Mouse (Mus musculus): ENCODE results near the gene Slc12a8. TPM values are rescaled to one million over a fixed set of nuclear protein-coding genes. Genes with fewer than 3 reads are reported as not detected.

The Slc12a8 gene
- polyA plus RNA-seq, 2 experiments = 0.06 TPM; not detected in 1

DNA sequence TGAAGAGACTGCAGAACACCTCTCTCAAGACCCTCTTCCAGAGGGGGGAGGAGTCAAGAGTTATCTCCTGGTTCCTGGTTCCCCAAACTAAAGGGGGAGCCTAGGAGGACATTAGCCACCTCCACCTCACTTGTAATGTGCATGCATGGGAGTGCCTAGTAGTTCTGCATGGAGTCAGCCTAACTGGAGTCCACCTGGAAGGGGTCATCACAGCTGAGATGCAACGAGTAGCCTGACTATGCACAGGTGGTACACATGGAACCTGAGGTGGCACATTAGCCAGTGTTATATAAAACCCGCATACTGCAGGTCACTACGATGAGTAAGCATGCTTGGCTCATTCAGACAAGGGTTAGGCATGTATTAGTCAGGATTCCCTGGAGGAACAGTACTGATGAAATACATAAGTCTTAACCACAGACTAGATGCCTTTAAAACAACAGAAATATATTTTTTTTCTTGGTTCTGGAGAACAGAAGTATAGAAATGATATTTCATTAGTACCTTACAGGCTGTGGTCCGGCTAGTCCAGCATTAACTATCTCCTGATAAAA is 149.9 kb downstream of the Slc12a8 start:
- TF ChIP-seq EP300 (IDR thresholded peaks at IDR 0.05; ENCODE audit: low read depth) (no peak), CTCF (IDR thresholded peaks at IDR 0.05; ENCODE audit: low read depth) (no peak)
- no peak overlapping the region for H3K4me2 ChIP-seq (ENCODE audit: low read depth)
- H3K27ac ChIP-seq = no peak overlapping the region
- H3K4me3 ChIP-seq (ENCODE audit: insufficient read depth in 1 of 2, low read depth in 2 of 2, low read length in 2 of 2) = no peak overlapping the region
- ATAC-seq (ENCODE audit: insufficient read depth) (no peak), DNase-seq (ENCODE audit: low read depth in 3 of 3, low spot score in 3 of 3) (no peak)
- no peaks in the 10 kb centered on the region for H3K4me1 ChIP-seq (replicated peaks; ENCODE audit: control insufficient read depth in 2 of 2, insufficient read depth in 2 of 2, low read length in 1 of 2)
- no peaks in the 10 kb centered on the region for H3K27me3 ChIP-seq (ENCODE audit: control insufficient read depth, insufficient read depth, low read length)
- H3K9me3 ChIP-seq (ENCODE audit: control insufficient read depth, low read length) = no peaks in the 10 kb centered on the region
- no peak overlapping the region for H3K9ac ChIP-seq (replicated peaks)
- WGBS (ENCODE audit: insufficient replicate concordance) = 63% methylated on average over 4 of the region's 4 CpGs
- H3K36me3 ChIP-seq (replicated peaks; ENCODE audit: control insufficient read depth, insufficient read depth, low read depth) = no peaks in the 10 kb centered on the region

DNA sequence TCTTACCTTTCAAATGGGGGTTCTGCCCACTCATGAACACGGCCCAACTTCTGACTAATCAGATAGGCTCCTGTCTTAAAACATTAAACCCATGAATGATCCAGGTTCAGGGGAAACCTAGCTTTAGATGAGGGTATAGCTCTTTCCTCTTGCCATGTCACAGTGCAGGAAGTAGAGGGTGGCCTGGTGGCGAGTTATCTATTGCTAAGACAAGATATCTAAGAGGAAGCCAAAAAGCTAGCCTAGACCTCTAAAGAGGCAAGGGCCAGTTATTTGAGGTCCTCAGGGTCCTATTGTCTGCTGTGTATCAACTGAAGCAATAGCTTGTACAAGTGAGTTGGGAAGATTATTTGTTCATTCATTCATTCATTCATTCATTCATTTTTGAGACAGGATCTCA is 151.3 kb downstream of the Slc12a8 start:
- H3K9me3 ChIP-seq (ENCODE audit: control insufficient read depth, low read length) = no peaks in the 10 kb centered on the region
- H3K36me3 ChIP-seq (replicated peaks; ENCODE audit: control insufficient read depth, insufficient read depth, low read depth) = no peaks in the 10 kb centered on the region
- 13% methylated on average over 2 of the region's 2 CpGs for WGBS (ENCODE audit: insufficient replicate concordance)
- DNase-seq (ENCODE audit: low read depth in 3 of 3, low spot score in 3 of 3) = no peak
- no peak overlapping the region for H3K4me3 ChIP-seq (ENCODE audit: insufficient read depth in 1 of 2, low read depth in 2 of 2, low read length in 2 of 2)
- no peak for TF ChIP-seq CTCF (IDR thresholded peaks at IDR 0.05; ENCODE audit: low read depth)
- TF ChIP-seq EP300 (IDR thresholded peaks at IDR 0.05; ENCODE audit: low read depth) = no peak
- H3K9ac ChIP-seq (replicated peaks) = no peak overlapping the region
- H3K4me2 ChIP-seq (ENCODE audit: low read depth) = no peak overlapping the region
- ATAC-seq (ENCODE audit: insufficient read depth) = no peak
- no peaks in the 10 kb centered on the region for H3K27me3 ChIP-seq (ENCODE audit: control insufficient read depth, insufficient read depth, low read length)
- no peak overlapping the region for H3K27ac ChIP-seq
- H3K4me1 ChIP-seq (replicated peaks; ENCODE audit: control insufficient read depth in 2 of 2, insufficient read depth in 2 of 2, low read length in 1 of 2) = no peaks in the 10 kb centered on the region

- WGBS (ENCODE audit: insufficient replicate concordance) = 56% methylated on average over 1 of the region's 1 CpGs
- no peaks in the 10 kb centered on the region for H3K9me3 ChIP-seq (ENCODE audit: control insufficient read depth, low read length)
- H3K27ac ChIP-seq = no peak overlapping the region
- H3K4me1 ChIP-seq (replicated peaks; ENCODE audit: control insufficient read depth in 2 of 2, insufficient read depth in 2 of 2, low read length in 1 of 2) = no peaks in the 10 kb centered on the region
- no peak for ATAC-seq (ENCODE audit: insufficient read depth)
- TF ChIP-seq CTCF (IDR thresholded peaks at IDR 0.05; ENCODE audit: low read depth) (no peak), EP300 (IDR thresholded peaks at IDR 0.05; ENCODE audit: low read depth) (no peak)
- H3K4me3 ChIP-seq (ENCODE audit: insufficient read depth in 1 of 2, low read depth in 2 of 2, low read length in 2 of 2) = no peak overlapping the region
- DNase-seq (ENCODE audit: low read depth in 3 of 3, low spot score in 3 of 3) = no peak
- no peaks in the 10 kb centered on the region for H3K27me3 ChIP-seq (ENCODE audit: control insufficient read depth, insufficient read depth, low read length)
- no peak overlapping the region for H3K4me2 ChIP-seq (ENCODE audit: low read depth)
- no peak overlapping the region for H3K9ac ChIP-seq (replicated peaks)
- no peaks in the 10 kb centered on the region for H3K36me3 ChIP-seq (replicated peaks; ENCODE audit: control insufficient read depth, insufficient read depth, low read depth)
Observed at GRCm38 (mm10) chr16:33669072-33669471, 151.9 kb downstream of the Slc12a8 start.

DNA sequence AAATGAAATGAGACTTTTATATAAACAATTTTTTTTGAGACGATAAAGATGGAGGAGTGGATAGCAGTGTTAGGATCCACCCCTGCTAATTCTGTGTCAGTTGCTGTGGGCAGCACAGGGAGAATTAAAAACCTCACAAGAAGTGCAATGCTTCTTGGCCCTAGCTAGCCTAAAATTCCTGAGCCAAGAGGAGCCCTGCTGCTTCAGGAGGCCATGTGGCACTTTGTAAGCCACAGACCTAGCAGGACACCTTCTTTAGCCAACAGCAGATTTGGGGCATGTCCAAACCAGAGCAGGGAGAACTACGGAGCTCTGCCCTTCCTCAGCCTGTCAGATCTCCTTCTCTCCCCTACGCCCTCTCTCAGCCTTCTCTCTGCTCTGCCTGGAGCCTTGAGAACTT is 153.2 kb downstream of the Slc12a8 start:
- H3K9ac ChIP-seq (replicated peaks) = no peak overlapping the region
- TF ChIP-seq CTCF (IDR thresholded peaks at IDR 0.05; ENCODE audit: low read depth) = no peak
- no peak for TF ChIP-seq EP300 (IDR thresholded peaks at IDR 0.05; ENCODE audit: low read depth)
- H3K36me3 ChIP-seq (replicated peaks; ENCODE audit: control insufficient read depth, insufficient read depth, low read depth) = no peaks in the 10 kb centered on the region
- WGBS (ENCODE audit: insufficient replicate concordance) = 67% methylated on average over 3 of the region's 3 CpGs
- H3K27me3 ChIP-seq (ENCODE audit: control insufficient read depth, insufficient read depth, low read length) = no peaks in the 10 kb centered on the region
- H3K9me3 ChIP-seq (ENCODE audit: control insufficient read depth, low read length) = no peaks in the 10 kb centered on the region
- H3K27ac ChIP-seq = no peak overlapping the region
- H3K4me2 ChIP-seq (ENCODE audit: low read depth) = no peak overlapping the region
- no peaks in the 10 kb centered on the region for H3K4me1 ChIP-seq (replicated peaks; ENCODE audit: control insufficient read depth in 2 of 2, insufficient read depth in 2 of 2, low read length in 1 of 2)
- ATAC-seq (ENCODE audit: insufficient read depth) (no peak), DNase-seq (ENCODE audit: low read depth in 3 of 3, low spot score in 3 of 3) (no peak)
- no peak overlapping the region for H3K4me3 ChIP-seq (ENCODE audit: insufficient read depth in 1 of 2, low read depth in 2 of 2, low read length in 2 of 2)

GRCm38 (mm10) chr16:33670933-33671332 is 153.8 kb downstream of the Slc12a8 start:
- WGBS (ENCODE audit: insufficient replicate concordance) = 65% methylated on average over 2 of the region's 2 CpGs
- no peak for DNase-seq (ENCODE audit: low read depth in 3 of 3, low spot score in 3 of 3)
- Histone ChIP-seq H3K4me3 (ENCODE audit: insufficient read depth in 1 of 2, low read depth in 2 of 2, low read length in 2 of 2) (no peak overlapping the region), H3K9ac (replicated peaks) (no peak overlapping the region), H3K9me3 (ENCODE audit: control insufficient read depth, low read length) (no peaks in the 10 kb centered on the region), H3K27me3 (ENCODE audit: control insufficient read depth, insufficient read depth, low read length) (no peaks in the 10 kb centered on the region), H3K36me3 (replicated peaks; ENCODE audit: control insufficient read depth, insufficient read depth, low read depth) (no peaks in the 10 kb centered on the region), H3K4me2 (ENCODE audit: low read depth) (no peak overlapping the region), H3K27ac (no peak overlapping the region), H3K4me1 (replicated peaks; ENCODE audit: control insufficient read depth in 2 of 2, insufficient read depth in 2 of 2, low read length in 1 of 2) (no peaks in the 10 kb centered on the region)
- TF ChIP-seq CTCF (IDR thresholded peaks at IDR 0.05; ENCODE audit: low read depth) (no peak), EP300 (IDR thresholded peaks at IDR 0.05; ENCODE audit: low read depth) (no peak)
- ATAC-seq (ENCODE audit: insufficient read depth) = no peak
